Mouse (Mus musculus) layer of hippocampus, postnatal 14 days (tissue): ENCODE results near the gene Cbx1. TPM values are rescaled to one million over a fixed set of nuclear protein-coding genes. Genes with fewer than 3 reads are reported as not detected.
A peak's percentile ranks its signal among the peaks of the same experiment; 100 is the strongest.
"Not testable (repeated sequence)": the region's sequence is repeated elsewhere in the genome, so short reads cannot be mapped to it uniquely, and the experiment has no call there.

Experiments used
- DNase-seq, 2 experiments: peaks; one replicate each; pipeline ENCODE4 v3.0.0; 2021 to 2022; ENCODE audit warnings: low spot score in 2 of 2, mixed read lengths in 1 of 2
- total RNA-seq, 2 experiments: library from RNA; stranded (reverse); gene quantifications; 2 replicates each; pipeline ENCODE4 v1.2.3; 2021

Gene Cbx1
- total RNA-seq, 2 experiments from 2014 or later, result 51.0 to 54.8 TPM

GRCm38 (mm10) chr11:96775063-96775462, 13.9 kb upstream of the Cbx1 start:
- no peak for DNase-seq

- no peak for DNase-seq
Measured at GRCm38 (mm10) chr11:96775665-96776064, 13.3 kb upstream of the Cbx1 start.

GRCm38 (mm10) chr11:96776068-96776467, 12.9 kb upstream of the Cbx1 start:
- DNase-seq, result no peak

DNA sequence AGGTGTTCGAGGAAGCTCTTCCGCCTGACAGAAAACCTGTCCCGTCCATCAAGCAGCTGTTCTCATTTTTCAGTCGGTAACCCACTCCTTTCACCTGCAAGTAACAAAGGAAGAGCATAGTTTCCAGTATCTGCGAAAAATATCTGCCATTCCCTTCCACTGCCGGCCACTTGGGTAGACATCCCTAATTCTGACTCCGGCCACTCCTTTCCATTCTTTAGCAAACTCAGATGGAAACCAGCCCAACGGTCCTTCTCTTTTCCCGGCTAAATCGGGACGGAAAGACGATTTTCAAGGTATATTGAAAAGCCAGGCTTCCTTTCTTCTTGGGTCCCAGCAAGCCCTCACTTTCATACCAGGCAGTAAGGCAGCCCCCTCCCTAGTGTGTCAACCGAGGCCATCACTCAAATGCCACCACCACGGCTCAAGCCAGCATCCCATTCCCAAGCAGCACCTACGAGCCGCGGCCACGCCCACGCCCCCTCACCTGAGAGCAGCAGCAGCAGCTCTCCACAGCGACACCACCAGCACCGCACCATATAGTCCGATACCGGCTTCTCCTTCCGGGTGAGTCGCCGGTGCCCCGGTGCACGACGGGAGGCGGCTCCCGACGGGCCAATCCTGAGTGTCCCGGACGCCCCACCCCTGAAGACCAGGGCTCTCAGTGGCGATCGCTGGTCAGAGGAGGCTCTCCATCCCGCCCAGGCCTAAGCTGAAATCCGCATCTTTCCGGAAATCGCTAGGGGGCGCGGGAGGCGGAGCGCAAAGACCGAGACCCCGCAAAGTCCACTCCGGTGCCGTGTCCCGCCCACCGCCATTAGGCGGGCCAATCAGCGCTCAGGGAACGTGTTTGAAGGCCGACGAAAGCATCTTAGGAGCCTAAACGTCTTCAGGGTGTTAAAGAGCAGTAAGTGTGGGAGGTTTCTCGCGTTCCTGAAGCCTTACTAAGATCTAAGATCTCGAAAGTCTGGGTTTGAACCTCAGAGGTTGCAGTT, 11.7 kb upstream of the Cbx1 start, which contains the start of gene Snx11:
Snx11 (minus strand) TSS at position 592 of the 995 bp plus-strand sequence.
- DNase-seq, result peak; percentile 98 to 99

DNA sequence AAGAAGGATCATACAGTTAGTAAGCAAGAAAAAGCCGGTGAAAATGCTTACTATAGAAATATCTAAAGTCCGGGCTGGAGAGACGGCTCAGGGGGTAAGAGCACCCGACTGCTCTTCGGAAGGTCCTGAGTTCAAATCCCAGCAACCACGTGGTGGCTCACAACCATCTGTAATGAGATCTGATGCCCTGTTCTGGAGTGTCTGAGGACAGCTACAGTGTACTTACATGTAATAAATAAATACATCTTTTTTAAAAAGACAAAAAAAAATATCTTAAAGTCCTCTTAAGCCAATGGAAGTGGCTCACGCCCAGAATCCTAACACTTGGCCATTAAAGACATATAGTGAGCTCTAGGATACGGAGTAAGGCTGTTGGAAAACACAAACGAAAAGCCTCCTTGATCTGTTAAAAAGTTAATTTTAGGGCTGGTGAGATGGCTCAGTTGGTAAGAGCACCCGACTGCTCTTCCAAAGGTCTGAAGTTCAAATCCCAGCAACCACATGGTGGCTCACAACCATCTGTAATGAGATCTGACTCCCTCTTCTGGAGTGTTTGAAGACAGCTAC, 10.8 kb upstream of the Cbx1 start:
- DNase-seq, result not testable (repeated sequence)

DNA sequence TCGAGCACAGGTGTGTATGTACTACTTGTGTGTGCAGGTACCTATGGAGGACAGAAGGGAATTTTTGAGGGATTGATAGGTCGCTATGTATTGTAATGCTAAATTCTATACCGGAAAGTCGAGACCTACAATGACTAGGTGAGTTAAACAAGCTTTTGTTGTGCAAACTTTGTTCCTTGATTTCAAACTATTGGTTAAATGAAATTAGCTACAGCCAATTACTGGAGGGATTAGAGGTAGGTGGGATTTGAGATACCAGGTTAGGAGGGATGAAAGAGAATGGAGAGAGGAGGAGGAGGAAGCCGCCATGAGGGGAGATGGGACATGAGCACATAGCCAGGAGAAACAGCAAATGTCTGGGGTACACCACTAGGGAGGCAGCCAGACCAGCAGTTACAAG, 8.6 kb upstream of the Cbx1 start:
- DNase-seq, result no peak

GRCm38 (mm10) chr11:96781425-96781824, 7.5 kb upstream of the Cbx1 start:
- DNase-seq, result no peak

DNA sequence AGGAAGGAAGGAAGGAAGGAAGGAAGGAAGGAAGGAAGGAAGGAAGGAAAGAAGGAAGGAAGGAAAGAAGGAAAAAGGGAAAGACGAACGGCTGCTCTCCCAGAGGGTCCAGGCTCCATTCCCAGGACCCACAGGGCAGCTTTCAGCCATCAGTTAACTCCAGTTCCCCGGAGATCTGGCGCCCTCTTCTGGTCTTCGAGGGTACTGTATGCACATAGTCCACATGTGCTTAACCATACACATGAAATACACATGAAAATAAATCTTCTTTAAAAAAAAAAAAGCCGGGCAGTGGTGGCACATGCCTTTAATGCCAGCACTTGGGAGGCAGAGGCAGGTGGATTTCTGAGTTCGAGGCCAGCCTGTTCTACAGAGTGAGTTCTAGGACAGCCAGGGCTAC, 4.1 kb upstream of the Cbx1 start:
- DNase-seq, result peak in 1 of 2 experiments; percentile 53

- DNase-seq, result no peak
Measured at GRCm38 (mm10) chr11:96786731-96787450, 2.0 kb upstream of the Cbx1 start.

- DNase-seq, result no peak
Measured at GRCm38 (mm10) chr11:96789990-96790389, 1.1 kb downstream of the Cbx1 start.

DNA sequence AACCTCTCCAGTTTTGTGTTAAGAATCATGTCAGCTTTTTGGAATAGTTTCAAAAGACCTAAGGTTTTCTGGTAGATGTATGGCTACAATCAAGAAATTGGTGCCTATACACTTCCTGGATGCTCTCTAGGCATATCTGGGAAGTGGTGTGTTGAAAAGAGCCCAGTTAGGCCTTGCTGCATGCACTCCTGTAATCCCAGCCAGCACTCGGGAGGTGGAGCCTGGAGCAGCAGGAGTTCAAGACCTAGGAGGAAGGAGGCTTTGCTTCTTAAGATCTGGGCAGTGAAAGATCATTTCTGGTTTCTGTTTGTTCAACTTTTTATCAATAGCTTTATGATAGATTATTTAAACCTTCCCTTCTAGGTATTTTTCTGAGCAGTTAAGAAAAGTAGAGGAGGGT, 1.8 kb downstream of the Cbx1 start:
- DNase-seq, result no peak

DNA sequence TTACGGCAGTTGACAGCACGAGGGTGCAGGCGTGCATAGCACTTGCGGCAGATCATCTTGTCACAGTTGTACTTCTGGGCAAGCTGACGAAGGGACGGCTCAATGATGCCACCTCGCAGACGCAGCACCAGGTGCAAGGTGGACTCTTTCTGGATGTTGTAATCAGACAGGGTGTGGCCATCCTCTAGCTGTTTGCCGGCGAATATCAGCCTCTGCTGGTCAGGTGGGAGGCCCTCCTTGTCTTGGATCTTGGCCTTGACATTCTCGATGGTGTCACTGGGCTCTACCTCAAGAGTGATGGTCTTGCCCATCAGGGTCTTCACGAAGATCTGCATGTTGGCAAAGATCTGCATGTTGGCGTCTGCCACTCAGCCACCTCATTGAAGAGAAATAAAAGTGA, 6.6 kb downstream of the Cbx1 start:
- DNase-seq, result no peak

- DNase-seq, result no peak
Measured at GRCm38 (mm10) chr11:96796081-96796480, 7.2 kb downstream of the Cbx1 start.

GRCm38 (mm10) chr11:96796586-96796985, 7.7 kb downstream of the Cbx1 start:
- no peak for DNase-seq

- no peak for DNase-seq
Measured at GRCm38 (mm10) chr11:96799511-96799910, 10.6 kb downstream of the Cbx1 start.

DNA sequence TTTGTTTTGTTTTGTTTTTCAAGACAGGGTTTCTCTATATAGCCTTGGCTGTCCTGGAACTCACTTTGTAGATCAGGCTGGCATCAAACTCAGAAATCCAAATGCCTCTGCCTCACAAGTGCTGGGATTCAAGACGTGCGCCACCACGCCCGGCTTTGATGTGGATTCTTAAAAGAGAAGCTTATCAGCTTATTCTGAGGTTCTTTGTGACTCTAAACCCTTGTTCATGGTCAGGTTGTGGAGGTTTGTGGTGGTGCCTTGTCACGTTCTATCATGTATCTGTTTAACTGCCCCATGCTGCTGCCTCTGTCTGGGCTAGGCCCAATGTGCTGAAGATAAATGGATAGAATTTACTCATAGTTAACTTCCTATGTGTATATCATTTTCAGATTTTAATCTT, 16.7 kb downstream of the Cbx1 start:
- no peak for DNase-seq

DNA sequence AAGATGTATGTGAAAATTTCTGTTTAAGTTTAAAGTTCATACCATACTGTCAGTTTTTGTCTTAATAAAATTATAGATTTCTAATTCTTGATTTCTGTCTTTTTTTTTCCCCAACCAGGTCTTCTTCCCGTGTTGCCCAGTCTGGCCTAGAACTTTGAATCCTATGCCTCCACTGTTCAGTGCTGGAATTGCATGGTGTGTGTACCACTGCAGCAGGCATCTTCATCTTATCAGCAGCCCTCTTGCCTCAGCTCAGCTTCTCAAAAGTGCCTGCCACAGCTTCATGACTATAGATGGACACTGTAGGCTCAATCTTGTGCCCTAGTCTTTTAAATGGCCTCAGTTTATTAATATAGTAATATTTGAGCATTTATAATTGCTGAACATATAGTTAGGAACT, 19.1 kb downstream of the Cbx1 start:
- no peak for DNase-seq

DNA sequence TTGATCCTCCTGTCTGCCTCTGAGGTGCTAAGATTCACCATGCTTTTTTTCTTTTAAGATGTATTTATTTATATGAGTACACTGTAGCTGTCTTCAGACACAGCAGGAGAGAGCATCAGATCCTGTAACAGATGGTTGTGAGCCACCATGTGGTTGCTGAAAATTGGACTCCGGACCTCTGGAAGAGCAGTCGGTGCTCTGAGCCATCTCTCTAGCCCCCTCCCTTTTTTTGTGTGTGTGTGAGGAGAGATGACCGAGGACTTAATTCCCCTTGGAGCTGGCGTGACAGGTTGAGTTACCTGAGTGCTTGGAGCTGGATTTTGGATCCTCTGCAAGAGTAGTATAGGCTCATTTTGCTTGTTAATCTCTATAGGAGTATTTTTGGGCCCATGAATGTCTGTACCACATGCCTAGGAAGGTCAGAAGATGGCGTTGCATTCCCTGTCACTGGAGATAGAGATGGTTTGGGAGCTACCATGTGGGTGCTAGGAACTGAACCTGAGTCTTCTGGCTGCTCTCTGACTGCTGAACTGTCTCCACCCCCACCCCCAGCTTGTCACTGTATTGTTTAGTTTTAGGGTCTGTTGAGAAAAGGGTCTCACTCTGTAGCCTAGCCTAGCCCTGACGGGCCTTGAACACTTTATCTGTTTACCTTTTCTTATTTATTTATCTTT, 20.8 kb downstream of the Cbx1 start:
- DNase-seq, result no peak

DNA sequence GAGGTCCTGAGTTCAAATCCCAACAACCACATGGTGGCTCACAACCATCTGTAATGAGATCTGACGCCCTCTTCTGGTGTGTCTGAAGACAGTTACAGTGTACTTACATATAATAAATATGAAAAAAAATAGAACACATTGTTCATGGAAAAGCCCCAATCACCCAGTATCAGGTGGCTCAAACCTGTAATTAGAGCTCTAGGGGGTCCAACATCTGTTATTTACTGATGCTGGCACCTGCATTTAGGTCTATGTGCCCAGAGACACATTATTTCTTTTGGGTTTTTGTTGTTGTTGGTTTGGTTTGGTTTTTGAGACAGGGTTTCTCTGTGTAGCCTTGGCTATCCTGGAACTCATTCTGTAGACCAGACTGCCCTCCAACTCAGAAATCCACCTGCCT, 22.3 kb downstream of the Cbx1 start:
- DNase-seq, result not testable (repeated sequence)

- no peak for DNase-seq
Measured at GRCm38 (mm10) chr11:96813455-96813854, 24.5 kb downstream of the Cbx1 start.

GRCm38 (mm10) chr11:96813920-96814319, 25.0 kb downstream of the Cbx1 start:
- DNase-seq, result no peak
